Mouse (Mus musculus): ENCODE data around the gene Polr3h.

DNA sequence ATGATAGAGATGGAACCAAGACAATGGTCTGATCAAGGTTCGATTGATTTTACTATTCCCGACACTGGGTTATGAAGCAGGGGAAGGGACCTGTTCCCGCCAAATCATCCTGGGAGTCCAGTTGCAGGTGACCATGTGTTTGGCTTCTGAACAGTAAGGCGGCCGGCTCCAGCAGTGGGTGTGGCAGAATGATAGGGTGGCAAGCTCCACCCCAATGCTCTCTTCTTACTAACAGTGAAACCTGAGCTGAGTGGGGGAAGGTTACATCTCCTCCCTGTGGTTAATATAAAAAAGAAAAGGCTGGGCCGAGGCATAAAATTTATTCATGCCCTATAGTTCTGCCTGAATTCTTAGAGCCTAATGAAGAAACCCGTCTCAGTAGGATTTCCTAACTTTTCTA, 43.1 kb upstream of the Polr3h start:
- TF ChIP-seq ZC3H11A (IDR thresholded peaks at IDR 0.05; ENCODE audit: borderline replicate concordance, low read depth, low read length) (no peak), ZNF384 (IDR thresholded peaks at IDR 0.05; ENCODE audit: low read depth, low read length) (no peak), MAFK (IDR thresholded peaks at IDR 0.05; ENCODE audit: insufficient read depth, low read depth, low read length) (no peak), CHD2 (IDR thresholded peaks at IDR 0.05; ENCODE audit: low read depth, low read length) (no peak), HCFC1 (IDR thresholded peaks at IDR 0.05; ENCODE audit: borderline replicate concordance, insufficient read depth, low read length) (no peak)

Measured in ES-E14 (cell line).